Mouse (Mus musculus) Patski (cell line): ENCODE results near the gene Pik3r4. TPM values are rescaled to one million over a fixed set of nuclear protein-coding genes. Genes with fewer than 3 reads are reported as not detected.

Experiments
- ATAC-seq: fragments of 100-300 bp; one replicate; pipeline ENCODE4 v1.8.0; 2021
- CTCF ChIA-PET: fragments of 350-600 bp; sonication (Branson Sonifier 250); formaldehyde crosslinking; loops from one replicate; lab custom pipeline; 2022; ENCODE audit warnings: inconsistent platforms; lab: Charles Lee
- POLR2A ChIA-PET: fragments of 350-600 bp; sonication (Branson Sonifier 250); formaldehyde crosslinking; loops from one replicate; lab custom pipeline; 2022; ENCODE audit warnings: antibody characterized with exemption, inconsistent platforms; lab: Charles Lee
- DNase-seq: peaks from one replicate; pipeline ENCODE4 v3.0.0-alpha.2; 2011; ENCODE audit warnings: low read depth, low spot score
- H3K27me3 ChIP-seq: fragments of 371-371 bp; one replicate; pipeline ENCODE4 v1.5.1; 2021
- CTCF ChIP-seq: fragments of 100-300 bp; IDR thresholded peaks from one replicate; pipeline ENCODE4 v1.5.1; 2021
- in situ Hi-C: fragments of 300-500 bp; cut with MboI; formaldehyde crosslinking; loops from 3 replicates; pipeline ENCODE4 v1.11.1; 2018; ENCODE audit warnings: low pct_unique_long_range_greater_than_20kb, mixed read lengths
- polyA plus RNA-seq: library from polyadenylated mRNA; unstranded; gene quantifications from one replicate; pipeline ENCODE4 v1.2.3, GENCODE M21; 2021

The Pik3r4 gene
- polyA plus RNA-seq, 1 experiment from 2014 or later = 27.6 TPM

GRCm38 (mm10) chr9:105731976-105732375 lies 89.2 kb downstream of the Pik3r4 start:
- POLR2A ChIA-PET = interaction anchor here (0.6 kb wide), 1 partner anchor 243 kb away, joined by 5 read pairs; no protein-coding TSS in a partner anchor
- in situ Hi-C loops = no loop called here
- no peak for DNase-seq
- no peak for TF ChIP-seq CTCF
- CTCF ChIA-PET = interaction anchor here (0.8 kb wide), 1 partner anchor 253 kb away, joined by 3 read pairs; no protein-coding TSS in a partner anchor
- no peak for ATAC-seq
- H3K27me3 ChIP-seq = peaks cover 11% of the 10 kb centered on the region

GRCm38 (mm10) chr9:105734651-105735050 lies 91.9 kb downstream of the Pik3r4 start:
- CTCF ChIA-PET = no interaction called here
- no peak for TF ChIP-seq CTCF
- peaks cover 11% of the 10 kb centered on the region for H3K27me3 ChIP-seq
- ATAC-seq = no peak
- in situ Hi-C loops = no loop called here
- no peak for DNase-seq
- POLR2A ChIA-PET = no interaction called here

DNA sequence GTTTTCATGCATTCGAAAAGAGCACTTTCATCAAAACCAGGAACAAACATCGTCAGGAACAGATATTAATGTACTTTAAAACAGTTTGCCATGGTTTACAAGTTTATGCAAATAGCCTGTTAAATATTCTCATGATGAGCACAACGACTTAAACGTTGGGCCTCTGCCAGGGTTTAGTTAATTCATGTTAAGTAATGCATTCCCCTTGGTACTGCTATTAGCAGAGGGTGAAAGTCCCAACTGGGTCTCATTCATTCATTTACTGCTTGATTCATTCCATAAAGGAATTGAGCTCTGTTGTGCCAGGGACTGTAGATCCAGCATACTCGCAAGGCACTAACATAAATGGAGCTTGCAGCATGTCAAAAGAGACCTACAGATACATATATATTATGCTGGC lies 92.4 kb downstream of the Pik3r4 start:
- ChIA-PET CTCF (no interaction called here), POLR2A (no interaction called here)
- DNase-seq (no peak), ATAC-seq (no peak)
- no peak for TF ChIP-seq CTCF
- H3K27me3 ChIP-seq = peaks cover 11% of the 10 kb centered on the region
- in situ Hi-C loops = no loop called here

Other genes starting within 250 kb of the Pik3r4 start
- 7.4 TPM for gene Aste1, start 247.6 kb upstream of the Pik3r4 start, polyA plus RNA-seq
- gene Nek11, start 247.5 kb upstream of the Pik3r4 start, polyA plus RNA-seq = 0.74 TPM
- 60.1 TPM for gene Atp2c1, start 115.7 kb upstream of the Pik3r4 start, polyA plus RNA-seq
- gene Col6a6, start 185.2 kb downstream of the Pik3r4 start, polyA plus RNA-seq = not detected